Mouse (Mus musculus) liver, postnatal 0 days (tissue): ENCODE measurements at regions not wholly inside any gene's neighbourhood (a gene's known extent, or its start where the extent isn't known, plus 50 kb on each side); places are given as distances from the start of the nearest gene placed in this dataset.

Source experiments
- ATAC-seq: fragments of 200-750 bp; cut with Nextera tagmentation; 2 replicates; pipeline ENCODE4 v1.8.0; 2017; ENCODE audit warnings: mild to moderate bottlenecking, moderate library complexity
- DNase-seq: peaks from one replicate; pipeline ENCODE4 v3.0.0-alpha.2; 2016
- H3K27ac ChIP-seq: fragments of 300-500 bp; sonication (generic); 2 replicates; pipeline ENCODE4 v1.5.1; 2014; ENCODE audit warnings: antibody characterized with exemption, moderate library complexity, mild to moderate bottlenecking, low read depth
- H3K27me3 ChIP-seq: fragments of 300-500 bp; sonication (generic); 2 replicates; pipeline ENCODE4 v1.6.1; 2014; ENCODE audit warnings: low read length, control low read depth, mixed read lengths; ENCODE audit not compliant: insufficient read depth
- H3K36me3 ChIP-seq: fragments of 300-500 bp; sonication (generic); replicated peaks from 2 replicates; pipeline ENCODE4 v1.6.1; 2014; ENCODE audit warnings: mild to moderate bottlenecking, control low read depth, low read length, moderate library complexity, mixed read lengths; ENCODE audit not compliant: insufficient read depth
- H3K4me1 ChIP-seq: fragments of 300-500 bp; sonication (generic); 2 replicates; pipeline ENCODE4 v1.6.1; 2014; ENCODE audit warnings: antibody characterized with exemption, mild to moderate bottlenecking, control low read depth; ENCODE audit not compliant: insufficient read depth
- H3K4me2 ChIP-seq: fragments of 300-500 bp; sonication (generic); 2 replicates; pipeline ENCODE4 v1.6.1; 2014; ENCODE audit warnings: low read depth, mild to moderate bottlenecking, low read length, moderate library complexity, mixed read lengths
- H3K4me3 ChIP-seq: fragments of 300-500 bp; sonication (generic); 2 replicates; pipeline ENCODE4 v1.5.1; 2014; ENCODE audit warnings: low read depth, low read length
- H3K9ac ChIP-seq: fragments of 300-500 bp; sonication (generic); replicated peaks from 2 replicates; pipeline ENCODE4 v1.6.1; 2014; ENCODE audit warnings: mild to moderate bottlenecking, moderate library complexity
- H3K9me3 ChIP-seq: fragments of 300-500 bp; sonication (generic); 2 replicates; pipeline ENCODE4 v1.6.1; 2016; ENCODE audit warnings: mild to moderate bottlenecking, control low read depth, low read length, mixed read lengths
- CTCF ChIP-seq: sonication (generic); IDR thresholded peaks from 2 replicates; pipeline ENCODE4 v1.5.1; 2016; ENCODE audit warnings: antibody characterized with exemption, low read depth
- EP300 ChIP-seq: IDR thresholded peaks from 2 replicates; pipeline ENCODE4 v1.6.1; 2016; ENCODE audit warnings: antibody characterized with exemption, low read depth, mild to moderate bottlenecking
- WGBS: fragments of 180-500 bp; shearing (Covaris S2); extraction: QIAGEN DNeasy Blood & Tissue Kit; methylation state at CpG from one replicate; pipeline ENCODE4 v1.1.7; 2014; ENCODE audit not compliant: insufficient replicate concordance; 5-methylcytosine and 5-hydroxymethylcytosine counted together

DNA sequence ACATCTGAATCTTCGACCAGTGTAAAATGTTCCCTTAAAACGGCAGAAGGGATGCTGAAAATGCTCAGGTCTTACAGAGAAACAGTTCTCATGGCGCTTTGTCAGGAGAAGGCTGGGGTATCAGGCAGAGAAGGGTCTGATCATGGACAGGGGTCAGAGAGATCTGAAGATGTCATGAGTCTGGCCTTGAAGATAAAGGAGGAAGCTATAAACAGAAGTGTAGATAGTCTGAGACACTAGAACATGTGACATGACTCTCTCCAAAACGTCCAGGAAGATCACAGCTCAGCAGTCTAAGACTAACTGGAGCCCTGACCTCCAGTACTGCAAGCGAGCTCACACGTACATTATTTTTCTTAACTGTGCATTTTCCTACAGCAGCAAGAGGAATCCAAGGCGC, 302.3 kb downstream of the Irs2 start:
- Histone ChIP-seq H3K4me2 (no peak overlapping the region), H3K4me1 (no peaks in the 10 kb centered on the region), H3K36me3 (no peaks in the 10 kb centered on the region), H3K4me3 (no peak overlapping the region), H3K27me3 (0 out of 2 replicates have a peak, but pooled peaks cover 3% of the 10 kb centered on the region), H3K9me3 (no peaks in the 10 kb centered on the region), H3K27ac (no peak overlapping the region), H3K9ac (no peak overlapping the region)
- DNase-seq (no peak), ATAC-seq (no peak)
- WGBS: 52% methylated on average over 7 of the region's 7 CpGs
- TF ChIP-seq EP300 (no peak), CTCF (no peak)

DNA sequence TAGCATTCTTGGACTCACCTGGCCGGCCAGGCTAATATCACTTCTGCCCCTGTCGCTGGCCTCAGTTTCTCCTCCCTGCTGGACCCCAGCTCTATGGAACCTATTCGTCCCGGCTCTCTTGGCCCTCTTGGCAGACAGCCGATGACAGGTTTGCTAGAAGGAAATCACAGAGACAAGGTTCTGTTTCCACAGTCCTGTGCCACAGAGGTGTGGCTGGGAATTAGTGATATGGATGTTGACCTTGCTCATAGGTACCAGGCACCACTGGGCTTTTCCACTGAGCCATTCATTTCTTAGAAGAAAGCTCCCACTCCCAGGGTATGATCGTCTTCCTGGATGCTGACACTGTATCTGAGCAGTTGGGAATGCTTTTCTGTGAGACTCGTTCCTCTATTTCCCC, 305.5 kb downstream of the Irs2 start:
- no peak for DNase-seq
- H3K4me3 ChIP-seq: no peak overlapping the region

DNA sequence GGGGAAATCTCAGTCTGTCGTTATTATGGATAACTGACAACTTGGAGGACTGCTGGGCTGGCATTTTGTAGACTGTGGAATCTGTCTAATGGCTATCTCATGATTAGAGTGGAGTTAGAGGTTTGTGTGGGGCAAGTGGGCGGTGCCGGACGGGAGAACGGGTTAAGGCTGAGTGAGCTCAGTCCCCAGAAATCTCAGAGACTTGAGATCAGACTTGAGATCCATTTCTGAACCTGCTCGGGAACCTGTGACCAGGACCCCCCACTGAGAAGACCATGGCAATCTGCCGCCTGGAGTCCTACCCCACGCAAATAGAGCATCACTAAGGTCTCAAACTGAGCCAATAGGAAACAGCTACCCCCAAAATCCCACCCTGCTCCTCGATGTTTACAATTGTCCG, 306.0 kb downstream of the Irs2 start:
- Histone ChIP-seq H3K4me3 (no peak overlapping the region), H3K36me3 (no peaks in the 10 kb centered on the region), H3K4me2 (no peak overlapping the region), H3K9ac (no peak overlapping the region), H3K4me1 (no peaks in the 10 kb centered on the region), H3K9me3 (no peaks in the 10 kb centered on the region), H3K27ac (no peak overlapping the region), H3K27me3 (0 out of 2 replicates have a peak, but pooled peaks cover 1% of the 10 kb centered on the region)
- ATAC-seq (no peak), DNase-seq (no peak)
- TF ChIP-seq CTCF (no peak), EP300 (no peak)
- 76% methylated on average over 10 of the region's 10 CpGs for WGBS

More for the DNA sequence above, 305.5 kb downstream of the Irs2 start:
- Histone ChIP-seq H3K36me3 (no peaks in the 10 kb centered on the region), H3K27me3 (0 out of 2 replicates have a peak, but pooled peaks cover 3% of the 10 kb centered on the region), H3K4me1 (no peaks in the 10 kb centered on the region), H3K27ac (no peak overlapping the region), H3K9me3 (no peaks in the 10 kb centered on the region), H3K9ac (no peak overlapping the region), H3K4me2 (no peak overlapping the region)
- no peak for ATAC-seq
- TF ChIP-seq CTCF: no peak
- no peak for TF ChIP-seq EP300
- 81% methylated on average over 7 of the region's 7 CpGs for WGBS

DNA sequence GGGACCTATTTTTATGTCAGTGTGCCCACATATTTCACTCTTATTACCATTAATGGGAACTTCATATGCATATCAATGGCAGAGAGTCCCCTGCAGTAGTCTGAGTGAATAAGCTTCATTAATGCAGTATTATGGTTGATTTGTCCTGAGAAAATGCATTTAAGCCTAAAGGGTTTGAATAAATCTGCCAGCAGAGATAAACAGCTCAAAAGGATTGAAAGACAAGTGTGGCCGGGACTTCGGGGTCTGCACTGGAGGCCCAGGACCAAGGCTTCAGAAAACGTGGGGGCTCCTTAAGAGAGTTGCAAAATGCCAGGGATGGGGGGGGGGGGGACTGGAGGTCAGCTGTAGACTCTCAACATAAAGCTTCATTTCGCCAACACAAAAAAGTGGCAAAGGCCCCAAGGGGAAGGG, 306.6 kb downstream of the Irs2 start:
- WGBS: 73% methylated on average over 4 of the region's 4 CpGs
- ATAC-seq (no peak), DNase-seq (no peak)
- Histone ChIP-seq H3K9ac (no peak overlapping the region), H3K4me2 (no peak overlapping the region), H3K36me3 (no peaks in the 10 kb centered on the region), H3K9me3 (no peaks in the 10 kb centered on the region), H3K27me3 (no peaks in the 10 kb centered on the region), H3K4me1 (no peaks in the 10 kb centered on the region), H3K27ac (no peak overlapping the region), H3K4me3 (no peak overlapping the region)
- TF ChIP-seq CTCF: no peak
- no peak for TF ChIP-seq EP300

DNA sequence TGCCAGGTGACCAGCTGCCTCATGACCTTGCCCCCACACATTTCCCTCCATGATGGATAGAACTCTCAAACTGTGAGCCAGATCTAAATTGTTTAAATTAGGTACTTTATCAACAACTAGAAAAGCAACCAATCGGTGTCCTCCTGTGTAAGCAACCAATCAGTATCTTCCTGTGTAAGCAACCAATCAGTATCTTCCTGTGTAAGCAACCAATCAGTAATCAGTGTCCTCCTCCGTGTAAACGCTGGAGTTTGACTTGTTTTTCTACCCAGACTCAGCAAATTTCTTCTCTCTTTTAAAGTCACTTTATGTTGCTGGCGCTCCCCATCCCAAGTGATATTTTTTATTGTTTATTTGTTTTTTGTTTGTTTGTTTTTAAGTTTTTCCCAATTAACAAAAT, 307.0 kb downstream of the Irs2 start:
- Histone ChIP-seq H3K4me3 (no peak overlapping the region), H3K27me3 (no peaks in the 10 kb centered on the region), H3K36me3 (no peaks in the 10 kb centered on the region), H3K4me1 (no peaks in the 10 kb centered on the region), H3K27ac (no peak overlapping the region), H3K9ac (no peak overlapping the region), H3K9me3 (no peaks in the 10 kb centered on the region), H3K4me2 (no peak overlapping the region)
- ATAC-seq: no peak
- TF ChIP-seq EP300 (no peak), CTCF (no peak)
- 71% methylated on average over 4 of the region's 4 CpGs for WGBS
- DNase-seq: no peak

DNA sequence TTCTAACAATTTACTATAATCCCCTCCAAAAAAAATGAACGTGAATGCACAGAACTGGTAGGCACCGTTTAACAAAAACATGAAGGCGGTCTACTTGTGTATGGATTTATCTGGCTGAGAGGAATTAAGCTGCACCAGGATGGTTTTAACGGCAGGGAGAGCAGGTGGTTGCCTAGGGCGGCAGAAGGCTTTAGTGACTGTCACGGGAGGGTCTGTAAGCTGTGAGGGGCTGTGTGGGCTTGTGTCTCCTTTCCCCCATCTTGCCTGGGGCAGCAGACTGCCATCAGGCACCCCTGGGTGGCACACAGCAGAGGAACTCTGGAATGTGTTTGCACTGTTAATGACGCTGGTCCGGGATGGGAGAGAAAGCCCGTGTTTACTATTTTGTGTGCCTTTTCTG, 308.6 kb downstream of the Irs2 start:
- Histone ChIP-seq H3K4me2 (no peak overlapping the region), H3K27me3 (no peaks in the 10 kb centered on the region), H3K27ac (no peak overlapping the region), H3K36me3 (no peaks in the 10 kb centered on the region), H3K9me3 (no peaks in the 10 kb centered on the region), H3K4me3 (no peak overlapping the region), H3K4me1 (no peaks in the 10 kb centered on the region), H3K9ac (no peak overlapping the region)
- DNase-seq: no peak
- WGBS: 67% methylated on average over 9 of the region's 9 CpGs
- TF ChIP-seq EP300: no peak
- TF ChIP-seq CTCF: no peak
- no peak for ATAC-seq

DNA sequence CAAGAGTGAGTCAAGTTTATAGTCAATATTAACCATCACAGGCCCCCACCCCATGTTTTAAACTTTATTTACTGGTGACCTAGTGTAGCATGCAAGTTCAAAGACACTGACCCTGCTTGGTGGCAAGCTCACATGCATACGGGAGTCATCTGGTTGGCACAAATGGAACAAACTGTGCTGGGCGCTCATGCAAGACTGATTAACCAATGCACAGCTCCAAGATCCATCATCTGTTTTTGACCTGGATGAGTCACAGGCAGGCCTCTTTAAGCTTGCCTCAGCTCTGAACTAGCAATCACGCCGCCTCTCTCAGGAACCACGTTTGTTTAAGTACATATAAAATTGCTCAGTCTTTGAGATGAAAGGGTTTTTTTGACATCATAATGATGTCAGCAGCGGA, 313.1 kb downstream of the Irs2 start:
- no peak for DNase-seq
- H3K36me3 ChIP-seq: no peaks in the 10 kb centered on the region
- H3K4me1 ChIP-seq: no peaks in the 10 kb centered on the region
- TF ChIP-seq CTCF (no peak), EP300 (peak; percentile 54; the same call in 1 of the 2 replicates)
- no peak overlapping the region for H3K27ac ChIP-seq
- H3K9me3 ChIP-seq: no peaks in the 10 kb centered on the region
- ATAC-seq: no peak
- WGBS: 78% methylated on average over 6 of the region's 6 CpGs
- H3K27me3 ChIP-seq: no peaks in the 10 kb centered on the region
- H3K4me3 ChIP-seq: no peak overlapping the region
- H3K4me2 ChIP-seq: no peak overlapping the region
- H3K9ac ChIP-seq: no peak overlapping the region
